Mouse (Mus musculus) testis, adult 2 months (tissue): ENCODE data around the gene Ddit4.

ENCODE experiments used
- CTCF ChIP-seq: fragments of 200-500 bp; IDR thresholded peaks from 2 replicates; pipeline ENCODE4 v1.5.1; 2012; ENCODE audit warnings: low read depth, mild to moderate bottlenecking, inconsistent platforms, low read length, moderate library complexity; ENCODE audit not compliant: control insufficient read depth, insufficient read depth, insufficient replicate concordance
- POLR2A ChIP-seq: fragments of 200-500 bp; IDR thresholded peaks from 2 replicates; pipeline ENCODE4 v1.6.1; 2012; ENCODE audit warnings: low read depth, mild to moderate bottlenecking, inconsistent platforms, low read length, moderate library complexity; ENCODE audit not compliant: control insufficient read depth

GRCm38 (mm10) chr10:59915196-59915962 lies 36.3 kb downstream of the Ddit4 start:
- TF ChIP-seq POLR2A (no peak), CTCF (no peak)
